ENCODE assay signal across 8 mouse cellular contexts in the genomic region with DNA sequence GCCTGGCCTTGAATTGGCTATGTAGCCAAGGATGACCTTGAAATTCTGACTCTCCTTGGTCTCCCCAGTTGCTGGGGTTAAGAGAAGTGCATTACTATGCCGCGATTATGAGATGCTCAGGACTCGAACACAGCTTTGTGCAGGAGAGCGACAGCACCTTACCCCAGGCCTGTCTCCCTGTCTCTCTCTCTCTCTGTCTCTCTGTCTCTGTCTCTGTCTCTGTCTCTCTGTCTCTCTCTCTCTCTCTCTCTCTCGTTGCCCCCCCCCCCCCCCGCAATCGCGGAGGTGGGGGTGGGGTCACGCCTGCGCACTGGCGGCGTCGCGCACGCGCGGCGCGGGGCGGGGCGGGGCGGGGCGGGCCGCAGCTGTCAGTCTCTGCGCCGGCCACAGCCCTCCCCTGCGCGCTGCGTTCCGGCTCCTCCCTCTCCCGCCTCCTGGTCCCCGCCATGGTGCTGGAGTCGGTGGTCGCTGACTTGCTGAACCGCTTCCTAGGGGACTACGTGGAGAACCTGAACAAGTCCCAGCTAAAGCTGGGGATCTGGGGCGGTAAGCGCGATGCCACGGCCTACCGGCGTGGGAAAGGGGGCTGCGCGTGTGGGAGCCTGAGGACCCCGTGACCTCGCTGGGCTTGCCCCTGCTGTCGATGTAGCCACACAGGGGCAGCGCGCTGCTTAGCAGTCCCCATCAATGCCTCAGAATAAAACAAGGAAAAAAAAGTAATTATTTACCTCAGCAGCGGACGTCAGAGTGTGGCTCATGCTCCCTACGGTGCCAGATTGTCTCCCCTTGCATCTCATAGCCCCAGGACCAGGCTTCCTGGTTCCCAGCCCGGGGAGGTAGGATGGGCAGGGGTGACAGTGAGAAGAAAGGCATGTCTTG. TPM values are rescaled to one million over a fixed set of nuclear protein-coding genes. Genes with fewer than 3 reads are reported as not detected.
DNase-seq lines count a peak whose midpoint lies in the region; ATAC-seq and TF ChIP-seq lines count a peak whose summit lies in the region.

TSS of gene Vps13c (plus strand) at position 416 of the 879 bp plus-strand sequence.

- DNase-seq in 3134 (ENCODE audit: extremely low read depth, insufficient read length, low spot score): peak; percentile 78
- peak; percentile 91 for DNase-seq in adrenal gland, postnatal 14 days
- peak; percentile 88 for DNase-seq in embryonic facial prominence, embryonic 11.5 days (ENCODE audit: low spot score)
- peak; percentile 85 to 89 for DNase-seq in heart, adult 18-20 months
- peak; percentile 84 for DNase-seq in kidney, adult 2 months
- DNase-seq in limb, embryonic 14.5 days (ENCODE audit: low spot score): peak; percentile 83
- peak; percentile 55 to 85 for DNase-seq in spleen, postnatal 10 days (ENCODE audit: low spot score in 2 of 2)

- H3K9me3 ChIP-seq in embryonic facial prominence, embryonic 11.5 days (replicated peaks; ENCODE audit: control insufficient read depth, low read length): no peaks in the 10 kb centered on the region
- H3K9me3 ChIP-seq in limb, embryonic 14.5 days (ENCODE audit: control insufficient read depth, low read length): no peaks in the 10 kb centered on the region
- H3K9me3 ChIP-seq in midbrain, embryonic 16.5 days (replicated peaks; ENCODE audit: control insufficient read depth, low read length, poor library complexity, severe bottlenecking): no peaks in the 10 kb centered on the region

- ATAC-seq in embryonic facial prominence, embryonic 11.5 days (replicated peaks; ENCODE audit: insufficient number of reproducible peaks, low FRiP score, low TSS enrichment, low read depth): peak; percentile 97
- ATAC-seq in limb, embryonic 14.5 days (ENCODE audit: low FRiP score, low read depth): peak; percentile 99
- peak; percentile 98 for ATAC-seq in midbrain, embryonic 16.5 days

- peak within 1 kb of the TSS; percentile 81 for H3K9ac ChIP-seq in embryonic facial prominence, embryonic 11.5 days (replicated peaks; ENCODE audit: low read length)
- H3K9ac ChIP-seq in limb, embryonic 14.5 days (ENCODE audit: low read depth, low read length, severe bottlenecking): peak within 1 kb of the TSS; percentile 64
- peak within 1 kb of the TSS; percentile 85 for H3K9ac ChIP-seq in midbrain, embryonic 16.5 days (ENCODE audit: low read depth, low read length)

- 0% methylated on average over 33 of the region's 53 CpGs for WGBS in embryonic facial prominence, embryonic 11.5 days
- under 1% methylated on average over 47 of the region's 53 CpGs for WGBS in kidney, adult 2 months
- WGBS in limb, embryonic 14.5 days: under 1% methylated on average over 47 of the region's 53 CpGs
- WGBS in midbrain, embryonic 16.5 days: under 1% methylated on average over 36 of the region's 53 CpGs

- no peaks in the 10 kb centered on the region for H3K36me3 ChIP-seq in embryonic facial prominence, embryonic 11.5 days (replicated peaks; ENCODE audit: control insufficient read depth, insufficient read depth, low read depth, low read length)
- H3K36me3 ChIP-seq in kidney, adult 2 months (ENCODE audit: control insufficient read depth, insufficient read depth, low read length): no peaks in the 10 kb centered on the region
- no peaks in the 10 kb centered on the region for H3K36me3 ChIP-seq in limb, embryonic 14.5 days (ENCODE audit: control insufficient read depth, insufficient read depth, low read length)
- H3K36me3 ChIP-seq in midbrain, embryonic 16.5 days (ENCODE audit: control insufficient read depth, insufficient read depth, low read length): no peaks in the 10 kb centered on the region

- no peak for TF ChIP-seq CTCF in kidney, adult 2 months (conservative IDR thresholded peaks at IDR 0.05; ENCODE audit: insufficient read depth, insufficient read length, low read depth, low read length)

- no peaks in the 10 kb centered on the region for H3K4me1 ChIP-seq in embryonic facial prominence, embryonic 11.5 days (ENCODE audit: control insufficient read depth, insufficient read depth, low read length)
- H3K4me1 ChIP-seq in kidney, adult 2 months (ENCODE audit: control insufficient read depth, insufficient read depth, low read length): peaks cover 8% of the 10 kb centered on the region
- peaks cover 3% of the 10 kb centered on the region; the same call in 1 of the 2 replicates for H3K4me1 ChIP-seq in limb, embryonic 14.5 days (ENCODE audit: control insufficient read depth, insufficient read depth, low read length)
- peaks cover 16% of the 10 kb centered on the region for H3K4me1 ChIP-seq in midbrain, embryonic 16.5 days (ENCODE audit: control insufficient read depth, insufficient read depth, low read length)

- no peak for TF ChIP-seq POLR2A in kidney, adult 2 months (IDR thresholded peaks at IDR 0.05; ENCODE audit: low read depth, low read length)
- 0 out of 2 replicates have a peak, but pooled peaks have one; percentile 38 for TF ChIP-seq POLR2A in limb, embryonic 14.5 days (IDR thresholded peaks at IDR 0.05; ENCODE audit: borderline replicate concordance, extremely low read depth, insufficient read depth, insufficient read length)

- H3K27me3 ChIP-seq in embryonic facial prominence, embryonic 11.5 days (ENCODE audit: control insufficient read depth, insufficient read depth, low read length): no peaks in the 10 kb centered on the region
- H3K27me3 ChIP-seq in kidney, adult 2 months (replicated peaks; ENCODE audit: control insufficient read depth, insufficient read depth, low read length): no peaks in the 10 kb centered on the region
- no peaks in the 10 kb centered on the region for H3K27me3 ChIP-seq in limb, embryonic 14.5 days (ENCODE audit: control insufficient read depth, insufficient read depth, low read length)
- H3K27me3 ChIP-seq in midbrain, embryonic 16.5 days (ENCODE audit: control insufficient read depth, insufficient read depth, low read depth, low read length): no peaks in the 10 kb centered on the region

- peak within 1 kb of the TSS; percentile 63 for H3K4me3 ChIP-seq in embryonic facial prominence, embryonic 11.5 days (ENCODE audit: low read depth, low read length)
- H3K4me3 ChIP-seq in kidney, adult 2 months (ENCODE audit: insufficient read depth, low read depth, low read length): peak within 1 kb of the TSS; percentile 80
- H3K4me3 ChIP-seq in limb, embryonic 14.5 days (replicated peaks; ENCODE audit: low read length): peak within 1 kb of the TSS; percentile 77
- peak within 1 kb of the TSS; percentile 81 for H3K4me3 ChIP-seq in midbrain, embryonic 16.5 days (ENCODE audit: low read depth, low read length)

- peak within 1 kb of the TSS; percentile 79 for H3K4me2 ChIP-seq in embryonic facial prominence, embryonic 11.5 days (ENCODE audit: low read depth, low read length)
- H3K4me2 ChIP-seq in limb, embryonic 14.5 days (replicated peaks; ENCODE audit: low read depth, low read length, severe bottlenecking): peak within 1 kb of the TSS; percentile 82
- peak within 1 kb of the TSS; percentile 90 for H3K4me2 ChIP-seq in midbrain, embryonic 16.5 days (ENCODE audit: low read length)

- no peak within 1 kb of the TSS for H3K27ac ChIP-seq in embryonic facial prominence, embryonic 11.5 days (replicated peaks; ENCODE audit: low read depth, low read length)
- H3K27ac ChIP-seq in kidney, adult 2 months (ENCODE audit: insufficient read depth, low read depth, low read length): peak within 1 kb of the TSS; percentile 53
- H3K27ac ChIP-seq in limb, embryonic 14.5 days (replicated peaks; ENCODE audit: low read depth, low read length): no peak within 1 kb of the TSS; the same call in 1 of the 2 replicates
- H3K27ac ChIP-seq in midbrain, embryonic 16.5 days (ENCODE audit: low read length): peak within 1 kb of the TSS; percentile 81

RNA-seq across cellular contexts. Expression of gene Vps13c, which starts in this region (rescaled TPM):
- total RNA-seq in adrenal gland, postnatal 14 days (2021): 43.3 and 46.2 TPM in 2 replicates
- 4.9 and 5.2 TPM in 2 replicates for polyA plus RNA-seq in embryonic facial prominence, embryonic 11.5 days (2014; fragmentation: Nextera tagmentation; extraction: Ambion mirVana)
- 10 to 100 TPM; 48.4 to 50.0 TPM for total RNA-seq in heart, adult 18-20 months (2021)
- 4.4 and 5.0 TPM in 2 replicates for polyA plus RNA-seq in kidney, adult 2 months (2012; rRNA removed)
- polyA plus RNA-seq in limb, embryonic 14.5 days (2012; rRNA removed): 6.2 and 7.4 TPM in 2 replicates
- polyA plus RNA-seq in limb, embryonic 14.5 days (2014; fragmentation: Nextera tagmentation; extraction: Ambion mirVana): 3.8 and 4.0 TPM in 2 replicates
- polyA plus RNA-seq in midbrain, embryonic 16.5 days (2015; fragmentation: Nextera tagmentation; extraction: Ambion mirVana): 9.9 and 10.0 TPM in 2 replicates

Comparison
In these comparisons a context has a peak if more than half of its experiments do, and no peak if none do; other contexts are left out.
1. H3K27ac ChIP-seq: peak in kidney, adult 2 months (single experiment) and midbrain, embryonic 16.5 days (single experiment); none in embryonic facial prominence, embryonic 11.5 days (single experiment) and limb, embryonic 14.5 days (single experiment).
2. Peak in every context shown above with its lines, with median percentiles within 50 percentile points of each other: DNase-seq, ATAC-seq, H3K4me2 ChIP-seq, H3K4me3 ChIP-seq and H3K9ac ChIP-seq.